Mouse (Mus musculus) CD8-positive naive resting alpha-beta T cell, adult 2 months (primary cell): Measurements from ENCODE around the gene Gstm1.
"Not testable (repeated sequence)": the region's sequence is repeated elsewhere in the genome, so short reads cannot be mapped to it uniquely, and the experiment has no call there.

ENCODE experiments used
- DNase-seq, 2 experiments: peaks; one replicate each; pipeline ENCODE4 v3.0.0; 2022; ENCODE audit warnings: low read depth in 2 of 2, low spot score in 2 of 2

Gene Gstm1

GRCm38 (mm10) chr3:108017473-108018189 lies at the start of gene Gstm1:
Gstm1 (minus strand) TSS chr3:108017973.
- peak; percentile 37 to 56 for DNase-seq

DNA sequence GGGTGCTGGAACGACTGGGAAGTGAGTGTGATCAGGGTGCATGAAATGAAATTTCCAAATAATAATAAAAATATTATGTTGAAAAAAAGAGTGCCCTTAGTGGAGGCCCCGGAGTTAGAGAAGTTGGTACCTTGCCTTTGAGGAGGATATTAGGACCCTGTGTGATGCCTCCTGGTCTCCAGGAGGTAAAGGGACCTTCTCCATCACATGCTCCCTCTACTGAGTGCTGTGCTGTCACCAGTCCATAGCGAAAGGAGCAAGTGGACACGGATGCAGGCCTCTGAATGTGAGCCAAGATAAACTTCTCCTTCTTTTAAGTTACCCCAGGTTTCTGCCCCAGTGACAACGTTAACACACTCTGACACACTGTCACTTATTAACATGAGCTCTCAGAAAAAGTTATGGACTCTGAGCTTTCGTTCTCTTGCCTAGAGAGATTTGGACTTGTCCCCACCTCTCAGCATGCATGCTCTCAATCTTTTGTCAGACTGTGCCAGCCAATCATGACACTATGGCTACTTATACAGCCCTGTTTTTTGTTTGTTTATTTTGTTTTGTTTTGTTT lies 49.7 kb upstream of the Gstm1 start:
- no peak for DNase-seq

DNA sequence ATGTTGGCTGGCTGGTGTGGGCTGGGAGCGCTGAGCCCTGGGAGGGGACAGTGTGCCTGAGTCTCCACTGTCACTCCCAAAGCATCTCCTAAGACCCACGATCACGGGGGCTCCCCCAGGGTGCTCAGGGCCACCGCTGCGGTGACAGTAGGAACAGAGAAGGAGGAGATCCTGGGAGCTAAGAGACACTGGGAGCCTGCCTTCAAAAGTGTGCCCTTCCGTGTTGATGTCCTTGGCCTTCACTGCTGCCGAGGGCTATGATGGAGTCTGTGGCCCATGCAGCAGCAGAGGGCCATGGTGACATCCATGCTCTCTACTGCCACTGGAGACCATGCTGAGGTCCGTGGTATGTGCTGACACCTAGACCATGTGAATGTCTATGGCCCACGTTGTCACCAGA lies 47.8 kb upstream of the Gstm1 start:
- no peak for DNase-seq

DNA sequence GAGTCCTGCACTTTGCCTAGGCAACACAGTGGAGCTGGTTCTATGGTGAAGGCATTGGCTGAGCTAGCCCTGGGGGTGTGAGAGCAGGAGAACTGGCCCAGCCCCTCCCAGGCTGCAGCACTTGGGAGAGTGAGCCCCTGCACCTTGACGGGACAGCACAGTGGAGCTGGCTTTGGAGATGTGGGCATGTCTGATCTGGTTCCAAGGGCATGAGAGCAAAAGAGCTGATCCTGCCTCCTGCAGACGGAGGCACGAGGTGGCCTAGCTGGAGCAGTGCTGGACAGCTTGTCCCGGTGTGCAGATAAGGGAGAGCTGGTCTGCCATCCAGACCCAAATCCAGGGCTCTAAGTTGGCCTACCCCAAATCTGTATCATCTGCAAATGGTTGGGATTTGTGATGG lies 46.9 kb upstream of the Gstm1 start:
- DNase-seq, result no peak

- DNase-seq, result no peak
Observed at GRCm38 (mm10) chr3:108062648-108063047, 44.9 kb upstream of the Gstm1 start.

DNA sequence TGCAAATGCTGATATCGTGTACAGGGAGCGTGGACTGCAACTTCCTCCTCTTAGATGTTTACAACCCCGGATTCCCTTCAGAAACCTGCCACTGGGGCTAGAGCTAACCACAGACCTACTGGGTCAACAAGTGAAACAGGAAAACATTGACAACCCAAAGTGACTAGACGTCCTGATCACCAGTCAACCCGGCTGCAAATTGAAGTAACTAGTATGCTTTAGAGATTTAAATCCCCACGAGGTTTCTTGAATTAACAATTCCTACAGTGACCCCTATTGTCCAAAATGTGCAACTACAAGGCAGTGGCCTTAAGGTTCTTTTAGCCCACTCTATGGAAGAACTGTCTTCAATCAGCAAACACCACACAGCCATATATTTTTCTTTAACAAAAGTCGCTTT lies 43.6 kb upstream of the Gstm1 start:
- peak; percentile 46 to 57 for DNase-seq

DNA sequence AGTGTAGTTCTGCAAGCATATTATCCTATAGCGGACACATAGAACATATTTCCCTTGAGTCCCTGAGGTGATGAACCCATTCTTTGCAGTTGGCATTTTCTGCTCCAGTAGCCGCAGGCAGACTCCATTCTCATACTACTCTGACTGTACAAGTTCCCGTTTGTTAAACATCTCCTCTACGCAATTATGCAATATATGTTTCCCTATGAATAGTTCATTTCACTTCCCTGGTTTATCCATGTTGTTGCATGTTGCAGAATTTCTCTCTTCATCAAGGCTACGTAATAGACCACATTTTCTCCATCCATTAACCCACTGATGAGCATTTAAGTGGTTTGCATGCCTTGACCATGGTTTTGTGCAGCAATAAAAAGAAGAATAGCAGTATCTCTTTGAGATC lies 32.7 kb upstream of the Gstm1 start:
- DNase-seq, result no peak

- DNase-seq, result no peak
Observed at GRCm38 (mm10) chr3:108048306-108048705, 30.5 kb upstream of the Gstm1 start.

- no peak for DNase-seq
Observed at GRCm38 (mm10) chr3:108046944-108047655, 29.3 kb upstream of the Gstm1 start.

DNA sequence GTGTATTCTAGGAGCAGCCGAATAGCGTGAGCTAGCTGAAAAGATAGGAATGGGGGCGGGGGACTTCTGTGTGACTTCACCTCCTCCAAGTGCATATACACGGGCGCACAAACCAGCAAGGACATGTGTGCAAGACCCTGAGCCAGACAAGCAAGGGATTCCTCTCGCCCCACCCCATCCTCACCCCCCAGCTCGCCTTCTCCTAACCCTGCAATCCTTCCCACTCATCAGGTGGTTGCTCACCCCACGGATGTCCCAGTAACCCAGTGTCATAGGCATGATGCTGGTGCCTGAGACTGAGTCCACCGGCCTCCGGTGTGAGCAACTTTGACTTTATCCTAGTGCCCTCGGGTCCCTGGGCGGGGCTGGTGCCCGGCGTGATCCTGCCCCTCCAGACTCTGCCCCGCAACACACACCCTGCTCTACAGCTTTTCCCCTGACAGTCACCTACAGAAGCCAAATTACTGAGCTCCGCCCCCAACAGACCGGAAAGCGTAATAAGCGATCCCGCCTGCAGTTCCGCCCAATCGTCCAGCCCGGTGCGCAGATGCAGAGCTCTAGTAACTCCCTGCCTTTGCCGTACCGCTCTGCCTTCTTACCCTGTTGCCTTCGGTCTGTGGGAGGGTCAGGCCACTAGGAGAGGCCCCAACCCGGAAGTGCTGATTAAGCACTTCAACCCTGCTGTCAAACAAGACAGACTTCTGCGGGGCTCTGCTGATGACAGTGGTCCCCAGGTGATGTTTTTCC lies 26.8 kb upstream of the Gstm1 start, which contains the start of gene Gstm4:
Gene Gstm4, minus strand, starts transcription at position 501 of the 747 bp plus-strand sequence.
- peak; percentile 78 to 80 for DNase-seq

DNA sequence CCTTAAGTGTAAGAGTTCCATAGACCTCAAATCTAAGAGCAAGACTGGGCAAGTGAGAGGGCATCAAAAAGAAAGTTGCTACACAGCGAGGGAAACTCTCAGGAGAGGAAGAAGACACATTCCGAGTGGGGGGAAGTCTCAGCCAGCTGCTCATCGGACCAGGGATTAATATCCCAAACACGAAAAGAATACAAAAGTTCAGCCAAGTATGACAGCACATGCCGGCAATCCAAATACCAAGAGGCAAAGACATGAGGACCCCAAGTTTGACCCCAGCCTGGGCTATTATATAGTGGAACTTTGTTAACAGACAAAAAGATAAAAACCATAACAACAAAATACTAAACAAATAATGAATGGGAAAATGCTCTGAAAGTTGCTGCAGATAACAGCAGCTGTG lies 15.4 kb upstream of the Gstm1 start:
- no peak for DNase-seq

DNA sequence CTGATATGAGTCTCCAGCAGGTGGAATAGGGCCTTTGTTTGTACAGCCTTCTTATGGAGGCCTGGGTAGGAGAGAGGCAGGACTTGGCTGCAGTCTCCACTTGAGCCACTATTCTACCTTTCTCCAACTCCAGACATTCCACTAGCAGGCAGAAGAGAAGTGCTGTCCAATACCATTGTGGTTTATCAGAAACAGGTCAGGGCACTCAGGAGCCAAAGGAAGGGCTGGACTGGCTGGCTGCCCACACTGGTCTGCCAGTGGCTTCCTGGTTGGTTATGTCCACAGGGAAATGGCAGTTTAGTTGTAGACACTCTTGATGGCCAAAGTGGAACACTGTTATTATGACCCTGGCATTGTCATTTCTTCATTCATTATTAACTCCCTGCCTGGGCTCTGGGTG lies 14.3 kb upstream of the Gstm1 start:
- no peak for DNase-seq

- no peak for DNase-seq
Observed at GRCm38 (mm10) chr3:108028641-108029365, 11.0 kb upstream of the Gstm1 start.

GRCm38 (mm10) chr3:108026597-108026996 lies 8.8 kb upstream of the Gstm1 start:
- DNase-seq, result no peak

GRCm38 (mm10) chr3:108026049-108026448 lies 8.3 kb upstream of the Gstm1 start:
- DNase-seq, result no peak

- DNase-seq, result no peak
Observed at GRCm38 (mm10) chr3:108025318-108025717, 7.5 kb upstream of the Gstm1 start.

DNA sequence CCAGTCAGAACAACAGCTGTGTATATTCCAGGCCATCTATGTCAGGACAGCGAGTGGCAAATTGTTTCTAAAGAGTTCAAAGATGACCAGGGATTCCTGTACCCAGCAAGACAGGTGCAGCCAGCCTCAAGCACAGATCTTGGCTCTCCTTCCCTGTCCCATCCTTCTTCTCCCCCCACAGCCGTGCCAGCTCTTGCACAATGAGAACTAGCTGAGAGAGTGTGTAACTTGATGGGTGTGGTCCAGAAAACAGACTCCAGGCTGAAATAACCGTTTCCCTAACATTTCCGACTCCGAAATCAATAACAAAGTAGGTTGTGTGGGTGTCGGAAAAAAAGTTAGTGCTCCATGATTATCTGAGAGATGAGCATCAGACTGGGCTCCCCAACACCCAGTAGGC lies 4.9 kb upstream of the Gstm1 start:
- no peak for DNase-seq

DNA sequence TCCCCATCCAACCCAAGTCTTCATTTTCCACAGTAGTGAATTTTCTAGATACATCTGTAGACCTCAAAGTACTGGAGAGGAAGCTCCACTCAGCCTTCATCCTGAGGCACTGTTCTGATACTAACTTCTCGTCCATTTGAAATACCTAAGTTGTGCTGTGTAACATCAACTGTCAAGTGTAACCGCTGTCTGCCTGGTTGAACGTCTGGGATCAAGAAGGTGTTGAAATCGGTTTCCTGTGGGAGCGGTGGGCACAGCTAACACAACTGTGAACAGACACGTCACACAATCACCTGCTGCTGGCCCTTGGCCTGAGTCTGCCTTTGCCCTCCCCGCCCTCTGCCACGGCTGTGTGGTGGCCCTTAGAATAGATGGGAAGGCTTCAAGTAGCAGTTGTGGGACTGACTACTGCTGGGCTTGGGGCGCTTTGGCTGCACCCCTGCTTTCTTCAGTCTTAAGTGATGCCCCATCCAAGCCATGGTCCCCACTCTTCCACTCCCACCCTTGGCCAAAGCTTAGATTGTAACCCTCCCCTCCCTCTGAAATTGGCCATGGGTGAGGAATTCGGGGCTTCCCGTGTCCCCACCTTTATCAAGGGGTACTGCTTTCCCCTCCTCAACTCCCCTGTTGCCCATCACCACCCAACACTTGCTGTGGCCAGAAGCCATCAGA lies 2.7 kb upstream of the Gstm1 start:
- not testable (repeated sequence) for DNase-seq

GRCm38 (mm10) chr3:108019226-108019625 lies 1.5 kb upstream of the Gstm1 start:
- DNase-seq, result not testable (repeated sequence)

GRCm38 (mm10) chr3:108018190-108018820 lies 532 bp upstream of the Gstm1 start:
- DNase-seq, result no peak
